Mouse (Mus musculus): Measurements from ENCODE around the gene Rab21. TPM values are rescaled to one million over a fixed set of nuclear protein-coding genes. Genes with fewer than 3 reads are reported as not detected.

The Rab21 gene
- polyA plus RNA-seq, 1 experiment from 2014 or later: 6.6 TPM

GRCm38 (mm10) chr10:115316313-115316712 is 919 bp upstream of the Rab21 start:
- WGBS: 70% methylated on average over 11 of the region's 11 CpGs
- Histone ChIP-seq H3K27me3 (ENCODE audit: control insufficient read depth, insufficient read depth, low read length) (no peaks in the 10 kb centered on the region), H3K4me2 (ENCODE audit: low read depth, severe bottlenecking) (peak overlapping the region; percentile 86), H3K4me3 (ENCODE audit: low read depth, low read length) (peak overlapping the region; percentile 79), H3K36me3 (ENCODE audit: control insufficient read depth, insufficient read depth, low read length) (no peaks in the 10 kb centered on the region), H3K9ac (ENCODE audit: low read length) (no peak overlapping the region), H3K4me1 (ENCODE audit: control insufficient read depth, insufficient read depth, low read length) (no peaks in the 10 kb centered on the region), H3K27ac (replicated peaks; ENCODE audit: low read depth, low read length) (no peak overlapping the region), H3K9me3 (ENCODE audit: control insufficient read depth, low read length) (no peaks in the 10 kb centered on the region)
- DNase-seq (ENCODE audit: low spot score) (no peak), ATAC-seq (ENCODE audit: insufficient number of reproducible peaks, low FRiP score, low TSS enrichment, low read depth) (no peak)

GRCm38 (mm10) chr10:115314582-115315452 is 577 bp downstream of the Rab21 start:
- DNase-seq (ENCODE audit: low spot score) (peak; percentile 57), ATAC-seq (ENCODE audit: insufficient number of reproducible peaks, low FRiP score, low TSS enrichment, low read depth) (peak; percentile 45)
- Histone ChIP-seq H3K4me1 (ENCODE audit: control insufficient read depth, insufficient read depth, low read length) (no peaks in the 10 kb centered on the region), H3K27ac (replicated peaks; ENCODE audit: low read depth, low read length) (no peak overlapping the region; the same call in 1 of the 2 replicates), H3K4me2 (ENCODE audit: low read depth, severe bottlenecking) (peak overlapping the region; percentile 86), H3K27me3 (ENCODE audit: control insufficient read depth, insufficient read depth, low read length) (no peaks in the 10 kb centered on the region), H3K9ac (ENCODE audit: low read length) (peak overlapping the region; percentile 86), H3K36me3 (ENCODE audit: control insufficient read depth, insufficient read depth, low read length) (no peaks in the 10 kb centered on the region), H3K9me3 (ENCODE audit: control insufficient read depth, low read length) (no peaks in the 10 kb centered on the region), H3K4me3 (ENCODE audit: low read depth, low read length) (peak overlapping the region; percentile 79)
- WGBS: 3% methylated on average over 39 of the region's 73 CpGs

- no peaks in the 10 kb centered on the region for H3K4me1 ChIP-seq (ENCODE audit: control insufficient read depth, insufficient read depth, low read length)
- 31% methylated on average over 6 of the region's 6 CpGs for WGBS
- no peak for DNase-seq (ENCODE audit: low spot score)
- no peaks in the 10 kb centered on the region for H3K9me3 ChIP-seq (ENCODE audit: control insufficient read depth, low read length)
- no peak for ATAC-seq (ENCODE audit: insufficient number of reproducible peaks, low FRiP score, low TSS enrichment, low read depth)
- no peak overlapping the region for H3K27ac ChIP-seq (replicated peaks; ENCODE audit: low read depth, low read length)
- peak overlapping the region; percentile 86 for H3K4me2 ChIP-seq (ENCODE audit: low read depth, severe bottlenecking)
- no peak overlapping the region for H3K9ac ChIP-seq (ENCODE audit: low read length)
- peak overlapping the region; percentile 79 for H3K4me3 ChIP-seq (ENCODE audit: low read depth, low read length)
- no peaks in the 10 kb centered on the region for H3K36me3 ChIP-seq (ENCODE audit: control insufficient read depth, insufficient read depth, low read length)
- H3K27me3 ChIP-seq (ENCODE audit: control insufficient read depth, insufficient read depth, low read length): no peaks in the 10 kb centered on the region
These were observed 1.2 kb downstream of the Rab21 start for GRCm38 (mm10) chr10:115314287-115314581.

- 81% methylated on average over 14 of the region's 14 CpGs for WGBS
- DNase-seq (ENCODE audit: low spot score) (no peak), ATAC-seq (ENCODE audit: insufficient number of reproducible peaks, low FRiP score, low TSS enrichment, low read depth) (no peak)
- Histone ChIP-seq H3K9ac (ENCODE audit: low read length) (no peak overlapping the region), H3K4me1 (ENCODE audit: control insufficient read depth, insufficient read depth, low read length) (no peaks in the 10 kb centered on the region), H3K4me2 (ENCODE audit: low read depth, severe bottlenecking) (peak overlapping the region; percentile 86), H3K27ac (replicated peaks; ENCODE audit: low read depth, low read length) (no peak overlapping the region), H3K36me3 (ENCODE audit: control insufficient read depth, insufficient read depth, low read length) (no peaks in the 10 kb centered on the region), H3K9me3 (ENCODE audit: control insufficient read depth, low read length) (no peaks in the 10 kb centered on the region), H3K27me3 (ENCODE audit: control insufficient read depth, insufficient read depth, low read length) (no peaks in the 10 kb centered on the region), H3K4me3 (ENCODE audit: low read depth, low read length) (peak overlapping the region; percentile 79; the same call in 1 of the 2 replicates)
These were observed 1.6 kb downstream of the Rab21 start for GRCm38 (mm10) chr10:115313641-115314286.

GRCm38 (mm10) chr10:115312732-115313131 is 2.7 kb downstream of the Rab21 start:
- H3K9me3 ChIP-seq (ENCODE audit: control insufficient read depth, low read length): no peaks in the 10 kb centered on the region
- WGBS: 72% methylated on average over 3 of the region's 3 CpGs
- H3K4me3 ChIP-seq (ENCODE audit: low read depth, low read length): no peak overlapping the region
- H3K9ac ChIP-seq (ENCODE audit: low read length): no peak overlapping the region
- H3K4me2 ChIP-seq (ENCODE audit: low read depth, severe bottlenecking): no peak overlapping the region
- no peak for DNase-seq (ENCODE audit: low spot score)
- H3K36me3 ChIP-seq (ENCODE audit: control insufficient read depth, insufficient read depth, low read length): no peaks in the 10 kb centered on the region
- H3K27me3 ChIP-seq (ENCODE audit: control insufficient read depth, insufficient read depth, low read length): no peaks in the 10 kb centered on the region
- ATAC-seq (ENCODE audit: insufficient number of reproducible peaks, low FRiP score, low TSS enrichment, low read depth): no peak
- H3K27ac ChIP-seq (replicated peaks; ENCODE audit: low read depth, low read length): no peak overlapping the region
- H3K4me1 ChIP-seq (ENCODE audit: control insufficient read depth, insufficient read depth, low read length): no peaks in the 10 kb centered on the region

- H3K27ac ChIP-seq (replicated peaks; ENCODE audit: low read depth, low read length): no peak overlapping the region
- no peak overlapping the region for H3K4me2 ChIP-seq (ENCODE audit: low read depth, severe bottlenecking)
- no peak overlapping the region for H3K9ac ChIP-seq (ENCODE audit: low read length)
- H3K9me3 ChIP-seq (ENCODE audit: control insufficient read depth, low read length): no peaks in the 10 kb centered on the region
- no peak overlapping the region for H3K4me3 ChIP-seq (ENCODE audit: low read depth, low read length)
- H3K4me1 ChIP-seq (ENCODE audit: control insufficient read depth, insufficient read depth, low read length): no peaks in the 10 kb centered on the region
- ATAC-seq (ENCODE audit: insufficient number of reproducible peaks, low FRiP score, low TSS enrichment, low read depth) (no peak), DNase-seq (ENCODE audit: low spot score) (no peak)
- no peaks in the 10 kb centered on the region for H3K27me3 ChIP-seq (ENCODE audit: control insufficient read depth, insufficient read depth, low read length)
- no peaks in the 10 kb centered on the region for H3K36me3 ChIP-seq (ENCODE audit: control insufficient read depth, insufficient read depth, low read length)
- WGBS: 88% methylated on average over 5 of the region's 5 CpGs
These were observed 3.2 kb downstream of the Rab21 start for GRCm38 (mm10) chr10:115312194-115312593.

GRCm38 (mm10) chr10:115311263-115311965 is 4.0 kb downstream of the Rab21 start:
- H3K27me3 ChIP-seq (ENCODE audit: control insufficient read depth, insufficient read depth, low read length): no peaks in the 10 kb centered on the region
- ATAC-seq (ENCODE audit: insufficient number of reproducible peaks, low FRiP score, low TSS enrichment, low read depth) (no peak), DNase-seq (ENCODE audit: low spot score) (no peak)
- no peak overlapping the region for H3K4me2 ChIP-seq (ENCODE audit: low read depth, severe bottlenecking)
- no peak overlapping the region for H3K4me3 ChIP-seq (ENCODE audit: low read depth, low read length)
- no peaks in the 10 kb centered on the region for H3K36me3 ChIP-seq (ENCODE audit: control insufficient read depth, insufficient read depth, low read length)
- no peak overlapping the region for H3K27ac ChIP-seq (replicated peaks; ENCODE audit: low read depth, low read length)
- H3K9ac ChIP-seq (ENCODE audit: low read length): no peak overlapping the region
- H3K9me3 ChIP-seq (ENCODE audit: control insufficient read depth, low read length): no peaks in the 10 kb centered on the region
- H3K4me1 ChIP-seq (ENCODE audit: control insufficient read depth, insufficient read depth, low read length): no peaks in the 10 kb centered on the region
- WGBS: 90% methylated on average over 14 of the region's 14 CpGs

- ATAC-seq (ENCODE audit: insufficient number of reproducible peaks, low FRiP score, low TSS enrichment, low read depth) (no peak), DNase-seq (ENCODE audit: low spot score) (no peak)
- Histone ChIP-seq H3K9ac (ENCODE audit: low read length) (no peak overlapping the region), H3K27me3 (ENCODE audit: control insufficient read depth, insufficient read depth, low read length) (no peaks in the 10 kb centered on the region), H3K4me3 (ENCODE audit: low read depth, low read length) (no peak overlapping the region), H3K4me1 (ENCODE audit: control insufficient read depth, insufficient read depth, low read length) (no peaks in the 10 kb centered on the region), H3K27ac (replicated peaks; ENCODE audit: low read depth, low read length) (no peak overlapping the region), H3K9me3 (ENCODE audit: control insufficient read depth, low read length) (no peaks in the 10 kb centered on the region), H3K36me3 (ENCODE audit: control insufficient read depth, insufficient read depth, low read length) (no peaks in the 10 kb centered on the region), H3K4me2 (ENCODE audit: low read depth, severe bottlenecking) (no peak overlapping the region)
- WGBS: 93% methylated on average over 4 of the region's 4 CpGs
These were observed 6.2 kb downstream of the Rab21 start for GRCm38 (mm10) chr10:115309191-115309590.

All from limb, embryonic 11.5 days (tissue).